Mouse (Mus musculus) adrenal gland, adult 2 months (tissue): ENCODE data around the gene Ankrd27. TPM values are rescaled to one million over a fixed set of nuclear protein-coding genes. Genes with fewer than 3 reads are reported as not detected.

Experiments
- DNase-seq: peaks from one replicate; pipeline ENCODE4 v3.0.0; 2021
- polyA plus RNA-seq: library from polyadenylated mRNA; depleted of rRNA; stranded (reverse); fragments of >200 nt; gene quantifications from 2 replicates; pipeline ENCODE4 v1.2.3, GENCODE M21; 2012
- total RNA-seq, 2 experiments: library from RNA; stranded (reverse); gene quantifications; 2 replicates each; pipeline ENCODE4 v1.2.3; 2021

The Ankrd27 gene
- total and polyA plus RNA-seq, 3 experiments, result 19.9 to 30.4 (median 27.7) TPM

DNA sequence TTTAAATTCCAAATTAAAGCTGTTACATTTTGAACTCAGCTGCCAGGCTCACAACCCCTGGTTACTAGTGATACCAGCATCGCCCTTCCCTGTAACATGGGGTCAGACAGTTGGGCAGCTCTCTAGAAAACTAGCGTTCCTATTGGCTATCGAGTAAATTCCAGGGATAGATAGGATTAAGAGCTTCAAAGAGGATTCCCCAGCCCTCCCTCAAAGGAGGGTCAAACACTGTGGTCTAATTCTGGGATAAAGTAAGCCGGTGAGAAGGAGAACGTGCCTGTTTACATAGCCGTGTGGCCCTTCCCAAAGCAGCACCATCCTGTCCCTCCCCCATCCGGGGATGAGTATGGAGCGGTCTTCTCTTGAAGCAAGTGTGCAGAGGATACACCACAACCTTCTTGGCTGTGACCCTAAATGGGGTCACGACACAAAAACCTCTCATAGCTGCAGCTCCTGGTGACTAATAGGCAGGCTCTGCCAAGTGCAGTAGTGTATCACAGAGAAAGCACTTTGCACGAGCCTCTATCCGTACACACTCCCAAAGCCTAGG is 2.5 kb upstream of the Ankrd27 start:
- peak; percentile 26 for DNase-seq

DNA sequence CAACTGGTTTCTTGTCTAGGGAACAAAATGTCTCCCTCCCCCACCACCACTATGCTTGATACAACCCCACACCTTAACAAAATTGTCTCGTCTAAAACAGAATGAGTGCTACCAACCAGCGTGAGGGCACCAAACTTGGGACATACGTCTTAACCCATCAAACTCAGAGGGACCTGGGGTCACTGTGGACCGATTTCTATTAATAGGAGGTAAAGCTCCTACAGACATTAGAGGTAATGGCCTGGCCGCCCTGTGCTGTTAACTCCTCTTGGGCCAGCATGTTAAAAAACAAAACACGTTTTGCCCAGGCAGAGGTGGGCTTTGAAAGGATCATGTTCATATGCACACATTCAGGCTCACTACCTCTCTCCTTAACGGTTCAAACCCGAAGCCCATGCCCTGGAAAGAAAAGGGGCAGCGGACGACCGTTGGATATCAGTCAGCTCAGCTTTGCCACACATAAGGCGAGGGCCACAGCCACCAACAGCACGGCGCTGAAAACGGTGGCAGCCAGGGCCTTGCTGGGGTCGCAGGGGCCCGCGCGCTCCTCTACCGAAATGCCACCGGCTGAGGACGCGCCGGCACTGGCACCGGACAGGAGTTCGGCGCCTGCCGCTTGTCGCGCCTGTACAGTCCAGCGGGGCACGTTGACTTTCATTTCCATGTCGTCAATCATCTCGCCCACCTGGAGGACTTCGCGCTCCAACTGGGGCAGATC is 1.8 kb upstream of the Ankrd27 start:
- no peak for DNase-seq

DNA sequence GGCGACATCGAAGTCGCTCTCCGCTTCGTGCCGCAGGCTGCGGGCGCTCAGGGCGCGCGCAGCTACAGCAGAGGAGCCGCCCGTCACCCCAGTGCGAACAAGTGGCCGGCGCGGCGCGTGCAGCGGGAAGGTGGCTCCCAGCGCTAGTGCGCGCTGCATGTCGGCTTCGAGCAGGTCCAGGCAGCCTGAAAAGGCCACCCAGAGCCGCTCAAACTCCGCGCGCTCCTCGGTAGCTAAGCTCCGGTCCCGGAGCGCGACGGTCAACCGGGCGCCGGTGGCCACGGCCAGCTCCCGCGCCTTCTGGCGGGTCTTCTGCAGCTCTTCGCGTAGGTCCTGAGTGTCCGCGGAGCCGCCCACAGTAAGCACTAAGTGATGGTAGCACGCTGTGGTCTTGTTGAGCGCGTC is 1.3 kb upstream of the Ankrd27 start:
- peak; percentile 56 for DNase-seq

DNA sequence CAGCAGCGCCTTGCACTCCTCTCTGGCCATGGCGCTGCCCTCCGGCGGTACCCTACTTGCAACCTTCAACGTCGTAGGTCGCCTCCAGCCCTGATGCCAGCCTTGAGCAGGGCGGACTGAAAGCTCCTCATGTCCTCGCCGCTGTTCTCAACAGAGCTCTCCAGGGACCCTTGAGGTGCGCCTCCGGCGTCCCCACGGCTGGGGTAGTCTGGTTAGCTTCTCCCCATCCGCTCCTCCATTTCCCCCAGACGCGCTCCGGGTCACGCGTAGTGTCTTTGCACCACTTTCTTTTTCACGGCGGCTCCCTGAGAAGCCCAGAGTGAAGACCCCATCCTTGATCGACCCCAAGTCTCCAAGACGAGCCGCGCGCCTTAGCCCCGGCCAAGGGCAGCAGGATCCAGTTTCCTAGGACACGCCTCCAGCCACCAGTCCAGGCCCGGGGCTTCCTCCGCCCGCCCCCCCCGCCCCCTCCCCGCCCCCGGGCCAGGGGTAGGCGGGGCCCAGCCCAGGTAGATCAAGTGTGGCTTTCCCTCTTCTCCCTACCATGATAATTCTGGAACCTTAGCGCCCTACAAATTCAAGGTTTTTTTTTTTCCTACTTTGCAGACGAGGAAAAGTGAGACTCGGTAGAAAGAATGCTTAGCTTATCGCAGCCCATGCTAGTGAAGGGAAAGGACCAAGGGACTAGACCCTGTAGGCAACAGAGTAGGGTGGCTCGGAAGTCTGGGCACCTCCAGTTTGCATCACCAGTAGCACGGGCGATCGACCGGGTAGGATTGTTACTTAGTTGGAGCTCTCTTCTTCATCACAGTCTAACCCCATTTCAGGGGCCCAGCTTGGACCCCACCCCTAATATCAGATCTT is 621 bp upstream of the Ankrd27 start, which contains the start of gene Rgs9bp:
Gene Rgs9bp (minus strand): TSS at position 392 of the 864 bp plus-strand sequence.
- DNase-seq, result peak; percentile 76

DNA sequence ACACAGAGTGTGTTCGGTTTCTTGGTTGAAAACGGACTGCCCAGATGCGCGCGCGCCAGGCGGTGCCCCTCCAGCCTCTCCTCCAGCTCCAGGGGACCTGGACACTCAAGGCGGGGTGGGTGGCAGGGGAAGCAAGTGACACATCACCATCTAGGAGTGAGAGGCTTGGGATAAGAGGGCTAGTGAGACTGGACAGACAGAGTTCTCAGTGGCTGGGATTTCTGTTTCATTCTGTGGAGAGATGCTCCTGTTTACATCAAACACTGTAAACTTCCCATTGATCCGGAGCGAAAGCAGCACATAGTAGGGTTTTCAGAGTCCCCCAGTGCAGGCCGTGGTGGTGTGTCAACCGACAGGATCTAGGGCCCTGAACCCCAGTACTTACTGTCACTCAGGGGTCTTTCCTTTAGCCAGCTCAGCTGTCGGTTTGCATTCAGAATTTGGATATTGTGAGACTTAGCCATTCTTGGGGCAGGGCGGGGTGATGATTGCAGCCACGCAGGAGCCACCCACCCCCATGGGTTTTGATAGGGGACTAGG is 932 bp downstream of the Ankrd27 start:
- DNase-seq, result no peak

DNA sequence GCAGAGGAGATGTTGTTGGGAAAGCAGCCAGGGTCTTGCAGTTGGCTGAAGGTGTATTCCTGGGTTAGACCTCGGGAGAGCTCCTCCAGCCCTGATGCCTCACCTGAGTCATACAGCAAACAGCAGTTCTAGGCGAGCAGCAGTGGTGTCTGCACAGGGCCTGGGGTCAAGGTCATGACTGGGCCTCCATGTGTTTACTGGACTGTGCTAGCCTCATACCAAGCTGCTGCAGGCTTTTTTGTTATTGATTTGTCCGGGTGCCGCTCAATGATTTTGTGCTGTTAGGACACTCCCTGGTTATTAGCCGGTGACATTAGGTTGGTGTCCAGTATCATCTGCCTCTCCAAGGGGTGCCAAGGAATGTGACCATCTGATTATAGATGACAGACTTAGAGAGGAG is 1.7 kb downstream of the Ankrd27 start:
- DNase-seq, result peak; percentile 28

DNA sequence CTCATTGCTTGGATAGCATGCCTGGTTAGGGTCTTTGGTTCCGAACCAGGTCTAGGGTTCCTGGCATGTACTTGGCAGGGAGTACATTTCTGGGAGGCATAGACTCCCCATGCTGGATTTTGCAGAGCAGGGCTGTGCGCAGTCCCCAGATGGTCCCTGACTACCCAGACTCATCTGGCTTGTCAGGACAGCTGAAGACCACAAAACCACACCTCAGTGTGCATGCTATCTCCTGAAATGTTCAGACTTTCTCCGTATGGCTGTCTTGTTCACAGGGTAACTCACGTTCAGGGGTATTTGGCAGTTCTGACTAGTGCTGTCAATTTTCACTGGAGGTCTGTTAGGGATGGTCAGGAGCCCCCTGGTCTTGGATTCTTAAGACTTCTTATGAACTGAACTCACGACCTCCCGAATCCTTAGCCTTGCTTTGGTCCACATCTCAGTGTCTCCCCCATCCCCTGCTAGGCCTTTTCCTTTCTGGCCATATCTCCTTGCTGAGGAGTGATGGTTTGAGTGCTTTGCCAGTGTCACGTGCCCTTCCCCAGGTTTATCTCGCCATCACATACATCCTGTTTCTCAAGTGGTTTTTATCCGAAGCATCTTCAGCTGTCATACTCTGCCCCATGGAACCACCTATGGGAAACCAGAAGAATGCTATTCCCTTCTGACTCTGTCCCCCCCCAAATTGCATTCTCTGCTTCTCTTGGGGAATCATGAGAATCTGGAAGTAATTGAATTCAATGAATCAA is 2.8 kb downstream of the Ankrd27 start:
- DNase-seq, result no peak

DNA sequence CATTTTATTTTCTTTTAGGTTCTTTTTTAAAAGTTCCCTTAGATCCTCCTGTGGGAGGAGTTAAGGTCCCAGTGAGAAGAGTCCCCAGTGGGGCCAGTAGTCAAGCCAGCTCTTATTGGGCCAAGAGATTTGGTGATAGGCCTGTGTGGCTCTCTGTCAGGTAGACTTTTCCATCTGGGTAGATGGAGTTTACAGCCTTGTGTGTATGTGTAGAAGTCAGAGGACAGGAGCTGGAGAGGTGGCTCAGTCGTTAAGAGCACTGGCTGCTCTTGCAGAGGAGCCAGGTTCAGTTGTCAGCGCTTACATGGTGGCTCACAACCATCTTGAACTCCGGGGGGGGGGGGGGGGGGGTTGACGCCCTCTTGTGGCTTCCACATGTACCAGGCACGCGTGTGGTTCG is 3.4 kb downstream of the Ankrd27 start:
- no peak for DNase-seq

DNA sequence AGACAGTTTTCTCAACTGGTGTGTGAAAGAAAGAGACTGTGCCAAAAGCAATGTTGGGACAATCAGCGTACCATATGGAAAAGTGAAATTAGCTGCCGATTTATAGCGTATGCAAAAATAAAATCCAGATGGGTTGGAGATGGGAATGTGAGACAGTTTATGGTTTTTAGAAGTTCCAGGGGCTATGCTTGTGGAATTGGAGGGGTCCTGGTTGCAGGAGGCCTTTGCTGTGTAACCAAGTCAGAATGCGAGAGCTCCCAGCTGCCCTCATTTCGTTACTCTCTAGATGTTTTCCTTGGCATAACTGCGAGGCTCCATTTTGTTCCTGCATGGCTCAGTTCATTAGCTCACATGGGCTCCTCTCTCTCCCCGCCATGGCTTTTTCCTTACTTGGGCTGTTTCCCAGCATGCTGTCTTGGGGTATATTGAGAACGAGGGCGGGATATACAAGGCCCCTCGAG is 4.7 kb downstream of the Ankrd27 start:
- DNase-seq, result peak; percentile 25

DNA sequence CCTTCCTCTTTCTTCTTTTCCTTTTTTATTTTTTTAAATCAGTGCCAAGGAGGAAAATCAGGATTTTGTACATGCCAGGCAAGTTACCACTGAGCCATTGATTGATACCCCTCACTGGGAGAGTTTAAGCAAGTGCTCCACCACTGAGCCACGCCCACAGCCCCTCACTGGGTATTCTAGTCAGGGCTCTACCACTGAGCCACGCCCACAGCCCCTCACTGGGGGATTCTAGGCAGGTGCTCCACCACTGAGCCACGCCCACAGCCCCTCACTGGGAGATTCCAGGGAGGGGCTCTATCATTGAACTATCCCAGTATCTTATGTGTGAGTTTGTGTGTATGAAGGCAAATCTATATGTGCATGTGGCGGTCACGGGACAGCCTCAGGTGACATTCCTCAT is 8.3 kb downstream of the Ankrd27 start:
- DNase-seq, result no peak

DNA sequence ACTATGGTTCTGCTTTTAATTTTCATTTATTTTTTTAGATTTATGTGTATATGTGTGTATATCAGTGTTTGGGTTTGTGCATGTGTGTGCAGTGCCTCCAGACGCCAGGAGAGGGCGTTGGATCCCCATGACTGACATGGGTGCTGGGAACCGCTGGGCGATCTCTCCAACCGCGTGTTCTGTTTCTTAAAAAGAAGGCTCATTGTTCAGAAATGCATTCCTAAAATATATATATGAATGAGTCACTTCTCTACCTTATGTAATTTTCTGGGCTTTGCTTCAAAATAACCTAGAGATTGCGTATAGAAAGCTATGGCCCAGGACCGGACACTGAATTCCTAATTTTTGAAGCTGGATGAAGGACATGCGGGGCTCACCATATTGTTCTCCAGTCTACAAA is 13.4 kb downstream of the Ankrd27 start:
- DNase-seq, result no peak

DNA sequence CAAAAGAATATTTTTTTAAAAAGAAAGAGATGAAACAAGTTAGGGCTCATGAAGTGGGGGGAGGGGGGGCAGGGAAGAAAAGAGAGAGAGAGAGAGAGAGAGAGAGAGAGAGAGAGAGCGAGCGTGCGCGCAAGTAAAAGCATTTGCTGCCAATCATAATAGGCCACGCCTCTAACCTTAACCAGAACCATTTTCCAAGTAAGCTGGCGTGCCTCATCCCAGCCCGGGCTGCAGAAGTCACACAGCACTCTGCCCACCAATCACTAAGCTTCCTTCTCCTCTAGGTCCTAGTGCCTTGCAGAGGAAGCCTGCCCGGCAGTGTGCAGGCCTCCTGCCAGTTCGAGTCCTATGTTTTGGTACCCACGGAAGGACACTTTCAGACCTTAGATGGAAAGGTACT is 14.0 kb downstream of the Ankrd27 start:
- no peak for DNase-seq

DNA sequence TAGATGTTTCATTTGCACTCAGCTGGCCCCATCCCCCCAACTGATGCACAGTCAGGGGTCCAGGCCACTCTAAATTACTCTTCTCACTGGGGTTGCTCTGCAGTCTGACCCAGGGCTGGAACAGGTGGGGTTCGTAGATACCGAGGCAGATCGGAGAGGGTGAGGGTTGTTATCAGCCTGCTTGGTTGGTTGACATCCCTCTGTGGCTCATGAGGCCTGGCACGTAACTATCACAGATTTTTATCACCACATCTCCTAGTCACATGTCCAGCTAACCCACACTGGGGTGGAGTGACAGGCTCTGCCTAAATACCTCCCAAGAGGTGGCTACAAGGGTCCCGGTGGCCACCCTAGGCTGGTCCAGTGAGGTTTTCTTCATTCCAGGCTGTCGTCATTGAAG is 15.1 kb downstream of the Ankrd27 start:
- no peak for DNase-seq

DNA sequence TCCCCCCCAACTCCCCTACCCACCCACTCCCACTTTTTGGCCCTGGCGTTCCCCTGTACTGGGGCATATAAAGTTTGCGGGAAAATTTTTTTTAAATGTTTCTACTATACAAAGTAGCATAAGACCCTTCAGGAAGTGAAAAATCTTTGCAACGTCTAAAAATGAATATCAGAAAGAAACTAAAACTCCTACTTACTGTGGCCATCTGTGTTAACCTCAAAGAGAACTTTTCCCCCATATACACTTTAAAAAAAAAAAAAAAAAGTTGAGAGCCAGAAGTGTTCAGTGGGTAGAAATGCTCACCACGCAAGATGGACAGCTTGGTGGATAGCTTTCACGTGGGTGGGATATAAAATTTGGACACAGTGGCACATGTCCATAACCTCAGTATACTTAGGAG is 16.7 kb downstream of the Ankrd27 start:
- DNase-seq, result no peak

DNA sequence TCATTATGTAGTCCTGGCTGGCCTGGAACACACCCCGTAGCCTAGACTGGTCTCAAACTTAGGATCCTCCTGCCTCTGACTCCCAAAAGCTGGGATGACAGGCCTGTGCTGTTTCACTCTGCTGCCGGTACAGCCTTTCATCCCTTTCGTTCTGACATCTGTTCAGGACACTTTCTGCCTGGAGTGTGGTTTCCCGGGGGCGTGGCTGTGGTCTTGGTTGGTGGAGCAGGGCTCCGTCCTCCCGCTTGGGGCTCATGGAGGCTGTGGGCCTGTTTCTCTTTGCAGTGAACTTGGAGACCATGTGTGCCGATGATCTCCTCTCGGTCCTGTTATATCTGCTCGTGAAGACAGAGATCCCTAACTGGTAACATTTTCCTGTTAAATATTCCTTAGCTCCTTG is 20.8 kb downstream of the Ankrd27 start:
- no peak for DNase-seq

DNA sequence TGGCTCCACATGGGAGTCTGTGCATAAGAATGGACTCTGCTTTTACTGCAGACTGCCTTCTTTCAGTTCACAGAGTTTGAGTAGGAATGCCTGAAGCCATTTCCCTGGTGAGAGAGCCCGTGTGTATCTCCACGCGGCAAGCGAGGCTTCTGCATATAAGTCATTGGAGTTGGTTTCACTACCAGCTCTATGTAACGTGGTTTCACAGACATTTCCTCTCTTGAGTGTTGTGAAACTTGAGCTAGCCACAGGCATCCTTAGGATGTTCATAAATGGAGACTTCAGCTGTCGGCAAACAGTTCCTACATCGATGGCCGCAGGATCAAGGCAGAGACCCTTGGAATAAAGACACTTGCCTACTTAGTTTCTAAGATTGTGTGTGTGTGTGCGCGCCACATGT is 23.2 kb downstream of the Ankrd27 start:
- no peak for DNase-seq

DNA sequence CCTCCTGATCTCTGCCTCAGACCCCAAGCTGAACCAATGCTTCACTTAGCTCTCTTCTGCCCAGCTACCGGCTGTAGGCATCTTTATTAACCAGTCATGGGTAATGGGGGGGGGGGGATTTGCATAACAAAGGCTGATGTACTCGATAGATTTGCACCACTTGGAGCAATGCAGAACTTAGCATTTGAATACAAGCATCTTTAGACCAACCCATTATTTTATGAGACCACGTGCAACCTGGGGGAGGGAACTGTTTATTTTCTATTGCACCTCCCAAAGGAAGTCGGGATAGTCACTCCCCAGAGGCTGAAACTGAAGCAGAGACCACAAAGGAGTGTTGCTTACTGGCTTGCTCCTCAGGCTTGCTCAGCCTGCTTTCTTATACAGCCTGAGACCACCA is 31.5 kb downstream of the Ankrd27 start:
- DNase-seq, result no peak

DNA sequence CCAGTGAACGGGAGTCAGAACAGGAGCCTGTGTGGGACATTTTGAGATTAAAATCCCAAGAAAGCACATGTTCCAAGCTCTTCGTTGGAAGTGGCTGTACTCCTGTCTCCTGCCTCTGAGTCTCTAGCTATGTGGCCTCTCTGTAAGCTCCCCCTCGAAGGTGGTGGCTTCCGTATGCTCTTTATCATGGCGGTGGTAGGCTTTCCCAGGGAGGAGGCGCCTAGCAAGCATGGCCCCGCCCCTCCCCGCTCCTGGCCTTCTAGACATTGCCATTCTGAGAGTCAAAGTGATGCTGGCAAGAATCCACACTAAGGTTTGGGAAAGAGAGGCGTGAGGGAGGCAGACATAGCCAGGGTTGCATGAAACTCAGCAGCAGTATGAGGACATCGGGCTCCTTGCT is 36.6 kb downstream of the Ankrd27 start:
- DNase-seq, result no peak

DNA sequence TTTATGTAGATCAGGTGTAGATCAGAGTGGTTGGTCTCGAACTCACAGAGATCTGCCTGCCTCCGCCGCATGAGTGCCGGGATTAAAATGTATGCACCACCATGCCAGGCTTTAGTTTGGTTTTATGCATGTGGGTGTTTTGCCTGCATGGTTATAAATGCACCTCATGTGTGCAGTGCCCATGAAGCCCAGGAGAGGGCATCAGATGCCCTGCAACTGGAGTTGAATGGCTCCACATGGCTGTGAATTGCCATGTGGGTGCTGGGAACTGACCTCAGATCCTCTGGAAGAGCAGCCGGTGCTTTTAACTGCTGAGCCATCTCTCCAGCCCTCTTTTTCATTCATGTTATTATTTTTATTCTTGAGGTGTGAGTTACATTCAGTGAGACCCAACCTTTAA is 40.0 kb downstream of the Ankrd27 start:
- no peak for DNase-seq

DNA sequence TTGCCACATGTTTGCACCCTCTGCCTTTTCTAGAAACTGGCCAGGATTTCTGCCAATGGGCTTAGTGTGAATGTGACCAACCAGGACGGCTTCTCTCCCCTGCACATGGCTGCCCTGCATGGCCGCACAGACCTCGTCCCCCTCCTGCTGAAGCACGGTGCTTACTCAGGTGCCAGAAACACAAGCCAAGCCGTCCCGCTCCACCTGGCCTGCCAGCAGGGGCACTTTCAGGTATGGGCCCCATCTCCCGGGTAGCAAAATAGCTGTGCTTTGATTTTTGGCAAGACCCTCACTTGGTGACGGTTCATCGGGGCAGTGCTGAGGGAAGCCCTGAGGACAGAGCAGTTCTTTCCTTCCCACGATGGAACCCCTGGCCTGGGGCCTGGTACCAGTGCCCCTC is 41.3 kb downstream of the Ankrd27 start:
- no peak for DNase-seq

DNA sequence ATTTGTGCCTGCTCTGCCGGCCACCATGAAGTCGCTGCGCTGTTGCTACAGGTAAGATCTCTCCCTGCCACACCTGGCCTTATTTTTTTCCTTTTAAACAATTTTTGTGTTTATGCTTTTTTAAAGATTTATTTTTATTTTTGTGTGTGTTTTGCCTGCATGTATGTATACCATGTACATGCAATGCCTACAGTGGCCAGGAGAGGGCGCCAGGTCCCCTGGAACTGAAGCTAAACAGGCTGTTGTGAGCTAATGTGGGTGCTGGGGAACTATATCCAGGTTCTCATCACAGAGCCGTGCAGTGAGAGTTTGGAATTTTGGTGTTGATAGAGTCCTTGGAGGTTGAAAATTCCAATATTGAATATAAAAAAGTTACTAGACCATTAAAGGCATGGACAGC is 42.5 kb downstream of the Ankrd27 start:
- DNase-seq, result no peak

DNA sequence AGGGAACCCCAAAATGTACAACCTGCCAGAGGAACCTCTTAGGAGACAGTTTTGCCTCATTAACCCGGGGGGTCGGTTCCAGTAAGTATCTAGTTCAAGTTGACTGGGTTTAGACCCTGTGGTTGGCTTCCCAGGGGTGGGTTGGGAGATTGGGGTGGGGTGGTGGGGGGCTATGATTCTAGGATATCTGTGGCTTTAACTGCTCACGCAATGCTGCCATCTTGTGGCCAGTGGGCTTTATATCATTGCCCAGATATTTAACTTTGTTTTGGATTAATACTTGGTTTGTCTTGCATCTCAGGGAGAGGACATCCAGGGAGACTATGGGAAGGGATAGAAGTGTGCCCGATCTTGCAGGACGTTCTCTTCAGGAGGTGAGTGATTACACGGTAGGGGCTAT is 50.2 kb downstream of the Ankrd27 start:
- DNase-seq, result no peak
